Mouse (Mus musculus): ENCODE measurements at regions not wholly inside any gene's neighbourhood (a gene's known extent, or its start where the extent isn't known, plus 50 kb on each side); places are given as distances from the start of the nearest gene placed in this dataset.

GRCm38 (mm10) chr10:109309286-109309685 is 298.5 kb upstream of the Syt1 start:
- H3K4me1 ChIP-seq (replicated peaks; ENCODE audit: control insufficient read depth, insufficient read depth, low read length), result no peaks in the 10 kb centered on the region
- no peak overlapping the region for H3K9ac ChIP-seq (ENCODE audit: low read length)
- DNase-seq (ENCODE audit: low spot score) (no peak), ATAC-seq (replicated peaks; ENCODE audit: low FRiP score) (no peak)
- 74% methylated on average over 6 of the region's 6 CpGs for WGBS
- H3K36me3 ChIP-seq (ENCODE audit: control insufficient read depth, insufficient read depth, low read length), result no peaks in the 10 kb centered on the region
- H3K9me3 ChIP-seq (ENCODE audit: control insufficient read depth, low read length), result no peaks in the 10 kb centered on the region
- H3K4me2 ChIP-seq (ENCODE audit: low read depth, low read length, severe bottlenecking), result no peak overlapping the region
- H3K4me3 ChIP-seq (ENCODE audit: low read depth, low read length), result no peak overlapping the region
- no peaks in the 10 kb centered on the region for H3K27me3 ChIP-seq (ENCODE audit: control insufficient read depth, insufficient read depth, low read length)
- H3K27ac ChIP-seq (ENCODE audit: low read depth, low read length), result no peak overlapping the region

DNA sequence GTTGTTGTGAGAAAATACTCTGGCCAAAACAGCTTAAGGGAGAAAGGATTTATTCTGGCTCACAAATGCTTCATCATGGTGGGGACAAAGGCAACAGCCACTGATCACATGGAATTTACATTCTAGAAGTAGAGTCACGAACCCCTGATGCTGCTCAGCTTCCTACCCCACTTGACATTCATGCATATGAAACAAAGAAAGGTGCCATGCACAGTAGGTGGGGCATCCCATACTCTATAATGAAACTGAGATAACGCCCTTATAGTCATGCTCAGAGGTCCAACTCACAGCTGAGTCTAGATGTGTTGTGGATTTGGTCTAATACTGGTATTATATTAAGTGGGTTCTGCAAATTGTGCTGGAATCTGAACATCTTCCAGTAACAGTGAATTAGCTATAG is 289.4 kb upstream of the Syt1 start:
- Histone ChIP-seq H3K9me3 (ENCODE audit: control insufficient read depth, low read length) (no peaks in the 10 kb centered on the region), H3K27ac (ENCODE audit: low read depth, low read length) (no peak overlapping the region), H3K4me2 (ENCODE audit: low read depth, low read length, severe bottlenecking) (no peak overlapping the region), H3K9ac (ENCODE audit: low read length) (no peak overlapping the region), H3K4me3 (ENCODE audit: low read depth, low read length) (no peak overlapping the region), H3K27me3 (ENCODE audit: control insufficient read depth, insufficient read depth, low read length) (no peaks in the 10 kb centered on the region), H3K4me1 (replicated peaks; ENCODE audit: control insufficient read depth, insufficient read depth, low read length) (no peaks in the 10 kb centered on the region), H3K36me3 (ENCODE audit: control insufficient read depth, insufficient read depth, low read length) (no peaks in the 10 kb centered on the region)
- WGBS, result 73% methylated on average over 2 of the region's 2 CpGs
- DNase-seq (ENCODE audit: low spot score) (no peak), ATAC-seq (replicated peaks; ENCODE audit: low FRiP score) (no peak)

GRCm38 (mm10) chr10:109299785-109300184 is 289.0 kb upstream of the Syt1 start:
- no peak for ATAC-seq (replicated peaks; ENCODE audit: low FRiP score)
- Histone ChIP-seq H3K27ac (ENCODE audit: low read depth, low read length) (no peak overlapping the region), H3K4me3 (ENCODE audit: low read depth, low read length) (no peak overlapping the region), H3K27me3 (ENCODE audit: control insufficient read depth, insufficient read depth, low read length) (no peaks in the 10 kb centered on the region), H3K4me1 (replicated peaks; ENCODE audit: control insufficient read depth, insufficient read depth, low read length) (no peaks in the 10 kb centered on the region), H3K4me2 (ENCODE audit: low read depth, low read length, severe bottlenecking) (no peak overlapping the region), H3K9me3 (ENCODE audit: control insufficient read depth, low read length) (no peaks in the 10 kb centered on the region), H3K36me3 (ENCODE audit: control insufficient read depth, insufficient read depth, low read length) (no peaks in the 10 kb centered on the region), H3K9ac (ENCODE audit: low read length) (no peak overlapping the region)
- no peak for DNase-seq (ENCODE audit: low spot score)
- WGBS, result 81% methylated on average over 11 of the region's 11 CpGs

- DNase-seq (ENCODE audit: low spot score), result no peak
- Histone ChIP-seq H3K4me1 (replicated peaks; ENCODE audit: control insufficient read depth, insufficient read depth, low read length) (no peaks in the 10 kb centered on the region), H3K9ac (ENCODE audit: low read length) (no peak overlapping the region), H3K36me3 (ENCODE audit: control insufficient read depth, insufficient read depth, low read length) (no peaks in the 10 kb centered on the region), H3K27me3 (ENCODE audit: control insufficient read depth, insufficient read depth, low read length) (no peaks in the 10 kb centered on the region), H3K4me2 (ENCODE audit: low read depth, low read length, severe bottlenecking) (no peak overlapping the region), H3K4me3 (ENCODE audit: low read depth, low read length) (no peak overlapping the region), H3K27ac (ENCODE audit: low read depth, low read length) (no peak overlapping the region), H3K9me3 (ENCODE audit: control insufficient read depth, low read length) (no peaks in the 10 kb centered on the region)
- ATAC-seq (replicated peaks; ENCODE audit: low FRiP score), result 0 out of 2 replicates have a peak, but pooled peaks have one; percentile 11
- WGBS, result 92% methylated on average over 10 of the region's 10 CpGs
These were observed 272.6 kb upstream of the Syt1 start for GRCm38 (mm10) chr10:109283348-109283747.

- no peak overlapping the region for H3K4me2 ChIP-seq (ENCODE audit: low read depth, low read length, severe bottlenecking)
- DNase-seq (ENCODE audit: low spot score), result no peak
- no peaks in the 10 kb centered on the region for H3K27me3 ChIP-seq (ENCODE audit: control insufficient read depth, insufficient read depth, low read length)
- H3K9me3 ChIP-seq (ENCODE audit: control insufficient read depth, low read length), result no peaks in the 10 kb centered on the region
- ATAC-seq (replicated peaks; ENCODE audit: low FRiP score), result no peak
- no peaks in the 10 kb centered on the region for H3K36me3 ChIP-seq (ENCODE audit: control insufficient read depth, insufficient read depth, low read length)
- H3K4me1 ChIP-seq (replicated peaks; ENCODE audit: control insufficient read depth, insufficient read depth, low read length), result no peaks in the 10 kb centered on the region
- no peak overlapping the region for H3K27ac ChIP-seq (ENCODE audit: low read depth, low read length)
- 97% methylated on average over 3 of the region's 3 CpGs for WGBS
- H3K4me3 ChIP-seq (ENCODE audit: low read depth, low read length), result no peak overlapping the region
- no peak overlapping the region for H3K9ac ChIP-seq (ENCODE audit: low read length)
These were observed 239.0 kb upstream of the Syt1 start for GRCm38 (mm10) chr10:109249781-109250180.

- DNase-seq (ENCODE audit: low spot score) (no peak), ATAC-seq (replicated peaks; ENCODE audit: low FRiP score) (0 out of 2 replicates have a peak, but pooled peaks have one; percentile 37)
- Histone ChIP-seq H3K4me2 (ENCODE audit: low read depth, low read length, severe bottlenecking) (no peak overlapping the region), H3K4me3 (ENCODE audit: low read depth, low read length) (no peak overlapping the region), H3K9me3 (ENCODE audit: control insufficient read depth, low read length) (no peaks in the 10 kb centered on the region), H3K27ac (ENCODE audit: low read depth, low read length) (no peak overlapping the region), H3K27me3 (ENCODE audit: control insufficient read depth, insufficient read depth, low read length) (no peaks in the 10 kb centered on the region), H3K36me3 (ENCODE audit: control insufficient read depth, insufficient read depth, low read length) (no peaks in the 10 kb centered on the region), H3K9ac (ENCODE audit: low read length) (no peak overlapping the region), H3K4me1 (replicated peaks; ENCODE audit: control insufficient read depth, insufficient read depth, low read length) (no peaks in the 10 kb centered on the region)
- 55% methylated on average over 4 of the region's 4 CpGs for WGBS
These were observed 235.5 kb upstream of the Syt1 start for GRCm38 (mm10) chr10:109246328-109246727.

- Histone ChIP-seq H3K27me3 (ENCODE audit: control insufficient read depth, insufficient read depth, low read length) (no peaks in the 10 kb centered on the region), H3K4me3 (ENCODE audit: low read depth, low read length) (no peak overlapping the region), H3K9ac (ENCODE audit: low read length) (no peak overlapping the region), H3K27ac (ENCODE audit: low read depth, low read length) (no peak overlapping the region), H3K4me2 (ENCODE audit: low read depth, low read length, severe bottlenecking) (no peak overlapping the region), H3K36me3 (ENCODE audit: control insufficient read depth, insufficient read depth, low read length) (no peaks in the 10 kb centered on the region), H3K4me1 (replicated peaks; ENCODE audit: control insufficient read depth, insufficient read depth, low read length) (no peaks in the 10 kb centered on the region), H3K9me3 (ENCODE audit: control insufficient read depth, low read length) (no peaks in the 10 kb centered on the region)
- 63% methylated on average over 7 of the region's 7 CpGs for WGBS
- no peak for DNase-seq (ENCODE audit: low spot score)
- ATAC-seq (replicated peaks; ENCODE audit: low FRiP score), result no peak
These were observed 226.2 kb upstream of the Syt1 start for GRCm38 (mm10) chr10:109237026-109237425.

GRCm38 (mm10) chr10:109226989-109227388 is 216.2 kb upstream of the Syt1 start:
- Histone ChIP-seq H3K4me1 (replicated peaks; ENCODE audit: control insufficient read depth, insufficient read depth, low read length) (no peaks in the 10 kb centered on the region), H3K27me3 (ENCODE audit: control insufficient read depth, insufficient read depth, low read length) (no peaks in the 10 kb centered on the region), H3K9ac (ENCODE audit: low read length) (no peak overlapping the region), H3K9me3 (ENCODE audit: control insufficient read depth, low read length) (no peaks in the 10 kb centered on the region), H3K27ac (ENCODE audit: low read depth, low read length) (no peak overlapping the region), H3K4me3 (ENCODE audit: low read depth, low read length) (no peak overlapping the region), H3K4me2 (ENCODE audit: low read depth, low read length, severe bottlenecking) (no peak overlapping the region), H3K36me3 (ENCODE audit: control insufficient read depth, insufficient read depth, low read length) (no peaks in the 10 kb centered on the region)
- WGBS, result 89% methylated on average over 3 of the region's 3 CpGs
- ATAC-seq (replicated peaks; ENCODE audit: low FRiP score) (no peak), DNase-seq (ENCODE audit: low spot score) (no peak)

DNA sequence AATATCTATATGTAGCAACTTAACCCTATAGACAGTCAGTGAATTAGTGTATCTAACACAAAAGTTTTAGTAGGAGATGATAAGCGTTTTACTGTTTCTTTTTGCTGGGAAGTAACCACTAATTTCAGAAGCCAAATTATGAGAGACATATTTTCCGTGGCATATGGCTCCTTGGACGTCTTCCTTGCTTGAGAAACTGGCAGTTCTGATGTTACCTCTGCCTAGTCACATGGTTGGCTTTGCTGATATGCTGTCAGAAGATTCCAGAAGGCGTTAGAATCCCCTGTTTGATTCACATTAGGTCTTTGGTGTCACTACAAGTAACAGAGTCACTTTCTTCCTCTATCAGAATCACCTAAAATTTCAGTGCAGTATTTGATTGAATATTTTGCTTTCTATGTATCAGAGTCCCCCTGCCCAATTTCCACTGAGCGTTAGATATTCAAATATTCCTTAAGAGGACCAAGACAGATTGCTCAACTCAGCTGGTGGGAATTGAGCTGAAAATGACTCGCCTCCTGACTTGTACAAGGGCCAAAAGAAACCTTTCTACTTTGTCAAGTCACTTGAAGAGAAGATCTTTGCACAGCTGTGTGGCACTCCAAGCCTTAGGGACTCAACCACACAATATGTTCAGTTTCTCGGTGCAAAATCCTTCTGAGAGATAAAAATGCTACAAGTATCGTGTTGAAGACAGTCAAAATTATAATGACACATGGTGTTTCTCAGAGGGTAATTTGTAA is 178.2 kb upstream of the Syt1 start:
- H3K4me2 ChIP-seq (ENCODE audit: low read depth, low read length, severe bottlenecking), result no peak overlapping the region
- no peak overlapping the region for H3K4me3 ChIP-seq (ENCODE audit: low read depth, low read length)
- ATAC-seq (replicated peaks; ENCODE audit: low FRiP score), result no peak
- H3K27me3 ChIP-seq (ENCODE audit: control insufficient read depth, insufficient read depth, low read length), result no peaks in the 10 kb centered on the region
- H3K27ac ChIP-seq (ENCODE audit: low read depth, low read length), result no peak overlapping the region
- DNase-seq (ENCODE audit: low spot score), result no peak
- no peaks in the 10 kb centered on the region for H3K9me3 ChIP-seq (ENCODE audit: control insufficient read depth, low read length)
- no peak overlapping the region for H3K9ac ChIP-seq (ENCODE audit: low read length)
- 81% methylated on average over 8 of the region's 8 CpGs for WGBS
- H3K36me3 ChIP-seq (ENCODE audit: control insufficient read depth, insufficient read depth, low read length), result no peaks in the 10 kb centered on the region
- no peaks in the 10 kb centered on the region for H3K4me1 ChIP-seq (replicated peaks; ENCODE audit: control insufficient read depth, insufficient read depth, low read length)

Data from forebrain, embryonic 11.5 days (tissue).